Mouse (Mus musculus): ENCODE data around the gene Hoxb6. TPM values are rescaled to one million over a fixed set of nuclear protein-coding genes. Genes with fewer than 3 reads are reported as not detected.

Gene Hoxb6
- total RNA-seq, 4 experiments from 2014 or later = not detected

DNA sequence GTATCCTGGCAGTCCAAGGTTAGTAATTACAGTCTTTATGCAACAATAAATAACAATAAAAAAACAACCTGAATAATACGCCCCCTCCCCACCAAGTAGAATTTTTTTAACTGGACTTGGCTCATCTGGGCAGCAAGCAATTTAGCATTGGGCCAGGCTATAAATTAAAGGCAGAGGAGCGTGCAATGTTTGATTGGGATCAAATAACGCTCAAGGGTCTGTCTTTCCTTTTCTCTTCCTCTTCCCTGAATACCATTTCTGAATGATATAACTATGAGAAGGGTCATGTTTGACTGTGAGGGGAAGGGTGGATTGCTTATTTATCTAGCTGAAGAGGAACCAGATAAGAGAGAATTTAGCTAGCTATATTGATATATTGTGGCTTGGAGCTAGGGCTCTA, 56.7 kb downstream of the Hoxb6 start:
- DNase-seq (ENCODE audit: low spot score in 2 of 2) = no peak

- no peak for DNase-seq (ENCODE audit: low spot score in 2 of 2)
Observed at GRCm38 (mm10) chr11:96349491-96350340, 57.4 kb downstream of the Hoxb6 start.

GRCm38 (mm10) chr11:96350341-96350624, 58.0 kb downstream of the Hoxb6 start, which contains the start of gene Hoxb2:
TSS of gene Hoxb2 (plus strand) at chr11:96350525.
- DNase-seq (ENCODE audit: low spot score in 2 of 2) = no peak

GRCm38 (mm10) chr11:96350791-96351190, 58.5 kb downstream of the Hoxb6 start:
- no peak for DNase-seq (ENCODE audit: low spot score in 2 of 2)

Small RNA genes lying within 50 kb of the gene (microRNA-seq; reads per million reads assigned to microRNA genes)
- gene Mir10a (169 to 442 reads per million in 2 experiments), gene Mir196a-1 (0.25 to 1.9 reads per million in 2 experiments)

Other genes starting within 250 kb of the Hoxb6 start
- 10 to 100 TPM; 55.2 to 57.7 (median 57.1) TPM for gene Ube2z, start 227.1 kb upstream of the Hoxb6 start, total RNA-seq (2022)
- gene Atp5g1, start 216.8 kb upstream of the Hoxb6 start, total RNA-seq (2022) = 100 to 1,000 TPM; 344 to 374 (median 374) TPM
- gene Calcoco2, start 180.5 kb upstream of the Hoxb6 start, total RNA-seq (2022) = under 1 TPM in 1 of 4 experiments, not detected in 3; 0.31 TPM
- under 1 TPM; 0.27 to 0.63 (median 0.42) TPM for gene Ttll6, start 158.7 kb upstream of the Hoxb6 start, total RNA-seq (2022)
- gene Hoxb13, start 98.2 kb upstream of the Hoxb6 start, total RNA-seq (2022) = not detected
- not detected for gene Hoxb9, start 21.0 kb upstream of the Hoxb6 start, total RNA-seq (2022)
- gene Hoxb8, start 10.6 kb upstream of the Hoxb6 start, total RNA-seq (2022) = not detected
- not detected for gene Hoxb7, start 5.9 kb upstream of the Hoxb6 start, total RNA-seq (2022)
- not detected for gene Hoxb5, start 10.9 kb downstream of the Hoxb6 start, total RNA-seq (2022)
- under 1 TPM in 1 of 4 experiments, not detected in 3; 0.13 TPM for gene Hoxb4, start 25.8 kb downstream of the Hoxb6 start, total RNA-seq (2022)
- not detected for gene Hoxb3, start 30.9 kb downstream of the Hoxb6 start, total RNA-seq (2022)
- not detected for gene Hoxb2, start 58.0 kb downstream of the Hoxb6 start, total RNA-seq (2022)
- gene Hoxb1, start 73.3 kb downstream of the Hoxb6 start, total RNA-seq (2022) = not detected
- 1 to 10 TPM; 1.1 to 2.8 (median 2.3) TPM for gene Skap1, start 172.1 kb downstream of the Hoxb6 start, total RNA-seq (2022)

Data from layer of hippocampus, adult 8-10 months (tissue).